Mouse (Mus musculus): ENCODE measurements around the gene C1qb.

GRCm38 (mm10) chr4:136878601-136879000 is 7.4 kb downstream of the C1qb start:
- TF ChIP-seq CTCF (IDR thresholded peaks at IDR 0.05; ENCODE audit: low read depth) = peak; percentile 39
- TF ChIP-seq EP300 (IDR thresholded peaks at IDR 0.05; ENCODE audit: low read depth) = no peak

Data from liver, postnatal 0 days (tissue).